Mouse (Mus musculus): Measurements from ENCODE around the gene Zc3h18. TPM values are rescaled to one million over a fixed set of nuclear protein-coding genes. Genes with fewer than 3 reads are reported as not detected.

Gene Zc3h18
- polyA plus RNA-seq, 1 experiment: 44.5 TPM

DNA sequence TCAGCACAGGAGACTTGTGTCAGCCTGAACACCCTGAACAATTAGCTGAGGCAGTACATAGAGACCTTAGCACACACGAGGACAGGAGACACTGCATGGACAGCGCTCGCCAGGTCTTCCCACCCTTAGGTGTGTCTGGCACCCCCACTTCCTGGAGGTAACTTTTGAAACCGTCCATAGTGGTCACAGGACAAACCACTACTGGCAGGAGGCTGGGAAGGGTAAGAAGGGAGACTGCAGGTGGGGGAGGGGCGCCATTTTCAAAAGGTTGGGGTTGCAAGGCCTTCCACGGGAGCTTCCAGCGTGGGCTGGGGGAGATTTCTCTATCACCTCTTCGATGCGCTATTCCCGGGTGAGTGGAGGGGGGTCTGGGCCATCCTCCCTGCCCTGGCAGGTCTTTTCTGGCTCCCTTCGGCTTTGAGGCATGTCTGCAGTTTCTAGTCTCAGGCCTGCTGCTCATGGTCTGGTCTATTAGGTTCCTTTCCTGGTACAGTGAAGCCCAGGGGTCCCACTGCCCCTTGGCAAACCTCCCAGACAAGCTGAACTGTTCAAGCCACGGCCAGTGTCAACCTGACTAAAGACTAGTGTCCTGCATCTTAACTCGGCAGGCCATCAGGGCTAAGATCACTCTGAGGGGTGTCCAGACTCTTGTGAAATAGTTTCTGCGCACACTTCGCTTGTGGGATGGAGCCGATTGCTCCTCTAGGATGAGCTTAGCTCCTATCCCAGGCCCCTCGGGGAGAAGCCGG lies 55.5 kb downstream of the Zc3h18 start:
- no peak overlapping the region for H3K27ac ChIP-seq (ENCODE audit: insufficient read depth, low read length)
- peak overlapping the region; percentile 70 for H3K4me3 ChIP-seq (ENCODE audit: insufficient read depth, low read length)
- no peak for TF ChIP-seq POLR2A (IDR thresholded peaks at IDR 0.05; ENCODE audit: low read depth, low read length)
- no peak for TF ChIP-seq CTCF (IDR thresholded peaks at IDR 0.05; ENCODE audit: borderline replicate concordance, insufficient read depth, low read length)
- no peaks in the 10 kb centered on the region for H3K4me1 ChIP-seq (ENCODE audit: control insufficient read depth, insufficient read depth, low read length)

DNA sequence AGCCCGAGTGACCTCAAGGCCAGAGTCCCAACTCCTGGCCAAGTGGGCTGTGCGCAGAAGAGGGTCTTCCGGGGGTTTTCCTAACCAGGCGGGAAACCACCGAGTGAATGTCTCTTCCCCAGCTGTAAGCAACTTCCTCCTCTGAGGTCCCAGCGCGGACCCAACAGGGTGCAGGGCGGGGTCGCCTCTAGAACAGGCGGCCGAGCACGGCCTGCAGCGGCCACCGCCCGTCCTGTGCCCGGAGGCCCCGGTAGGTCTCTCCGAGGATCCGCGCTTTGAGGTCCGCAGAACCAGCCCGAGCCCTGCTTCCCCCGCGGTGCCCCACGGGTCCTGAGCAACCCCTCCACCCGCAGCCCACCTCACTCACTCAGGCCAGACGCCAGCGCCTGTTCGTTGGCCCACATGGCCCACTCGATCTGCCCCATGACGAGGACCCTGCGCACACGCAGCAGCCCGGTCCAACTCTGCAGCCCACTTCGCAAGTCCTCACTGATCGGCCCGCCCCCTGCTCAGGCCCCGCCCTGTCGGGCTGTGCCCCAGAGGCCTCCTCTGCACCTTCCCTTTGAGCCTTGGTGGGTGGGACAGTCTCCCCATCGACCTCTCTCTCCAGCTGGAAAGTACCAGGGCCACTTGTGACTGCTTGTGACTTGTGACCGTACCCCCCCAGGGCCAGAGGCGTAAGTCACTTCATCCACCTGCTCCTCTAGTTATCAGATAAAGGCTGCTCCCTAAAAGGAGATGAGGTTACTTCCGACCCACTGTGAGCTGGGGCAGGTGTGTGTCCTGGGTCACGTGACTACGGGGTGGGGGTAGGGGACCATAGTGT lies 56.2 kb downstream of the Zc3h18 start, which contains the start of gene Cyba:
Gene Cyba, minus strand, starts transcription at position 488 of the 826 bp plus-strand sequence.
- Histone ChIP-seq H3K4me1 (ENCODE audit: control insufficient read depth, insufficient read depth, low read length) (no peaks in the 10 kb centered on the region), H3K27ac (ENCODE audit: insufficient read depth, low read length) (no peak within 1 kb of the TSS), H3K4me3 (ENCODE audit: insufficient read depth, low read length) (peak within 1 kb of the TSS; percentile 70)
- no peak for TF ChIP-seq CTCF (IDR thresholded peaks at IDR 0.05; ENCODE audit: borderline replicate concordance, insufficient read depth, low read length)
- TF ChIP-seq POLR2A (IDR thresholded peaks at IDR 0.05; ENCODE audit: low read depth, low read length): peak; percentile 93

DNA sequence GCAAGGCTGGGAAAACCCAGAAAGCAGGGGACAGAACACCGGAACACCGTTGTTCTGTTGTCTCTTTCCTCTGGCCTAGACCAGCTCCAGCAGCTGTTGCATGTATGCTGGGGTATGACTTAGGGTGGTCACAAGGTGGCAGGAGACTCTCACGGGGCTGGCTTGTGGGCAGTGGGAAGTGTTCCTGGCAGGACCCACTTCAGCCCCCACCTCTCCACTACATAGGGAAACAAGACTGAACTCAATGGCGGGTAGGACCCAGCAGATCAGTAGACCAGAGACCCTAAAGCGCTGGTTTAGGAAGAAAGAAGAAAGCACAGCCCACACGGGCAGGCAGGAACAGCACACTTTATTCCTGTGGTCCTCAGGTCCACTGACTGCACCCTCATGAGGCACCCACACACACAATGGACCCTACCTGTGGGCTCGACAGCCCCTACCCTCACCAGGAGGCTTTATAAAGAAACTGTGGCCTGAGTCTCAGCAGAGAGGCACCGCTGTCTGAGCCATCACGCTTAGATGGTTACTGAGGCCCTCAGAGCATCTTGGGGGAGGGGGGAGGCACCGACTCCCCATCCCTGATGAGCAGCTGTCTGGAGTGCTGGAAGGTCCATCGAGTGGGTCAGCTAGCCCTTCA lies 57.0 kb downstream of the Zc3h18 start:
- H3K4me1 ChIP-seq (ENCODE audit: control insufficient read depth, insufficient read depth, low read length): no peaks in the 10 kb centered on the region
- TF ChIP-seq CTCF (IDR thresholded peaks at IDR 0.05; ENCODE audit: borderline replicate concordance, insufficient read depth, low read length) (peak; percentile 12; the same call in 1 of the 2 replicates), POLR2A (IDR thresholded peaks at IDR 0.05; ENCODE audit: low read depth, low read length) (no peak)
- no peak overlapping the region for H3K27ac ChIP-seq (ENCODE audit: insufficient read depth, low read length)
- H3K4me3 ChIP-seq (ENCODE audit: insufficient read depth, low read length): no peak overlapping the region

DNA sequence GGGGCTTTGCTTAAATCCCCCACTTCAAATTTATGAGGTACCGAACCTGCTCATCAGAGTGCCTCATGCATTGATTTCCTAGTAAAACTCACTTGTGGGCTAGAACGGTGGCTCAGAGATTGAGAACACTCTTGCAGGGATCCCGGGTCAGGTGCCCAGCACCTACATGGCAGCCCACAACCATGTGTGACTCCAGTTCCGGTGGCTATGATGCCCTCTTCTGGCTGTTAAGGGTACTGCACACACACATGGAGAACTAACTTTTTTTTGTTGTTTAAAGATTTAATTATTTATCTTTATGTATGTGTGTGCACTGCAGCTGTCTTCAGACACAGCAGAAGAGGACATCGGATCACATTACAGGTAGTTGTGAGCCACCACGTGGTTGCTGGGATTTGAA lies 59.0 kb downstream of the Zc3h18 start:
- Histone ChIP-seq H3K4me1 (ENCODE audit: control insufficient read depth, insufficient read depth, low read length) (no peaks in the 10 kb centered on the region), H3K4me3 (ENCODE audit: insufficient read depth, low read length) (no peak overlapping the region), H3K27ac (ENCODE audit: insufficient read depth, low read length) (no peak overlapping the region)
- TF ChIP-seq CTCF (IDR thresholded peaks at IDR 0.05; ENCODE audit: borderline replicate concordance, insufficient read depth, low read length): peak; percentile 12; the same call in 1 of the 2 replicates
- no peak for TF ChIP-seq POLR2A (IDR thresholded peaks at IDR 0.05; ENCODE audit: low read depth, low read length)

GRCm38 (mm10) chr8:122436146-122436545 lies 59.7 kb downstream of the Zc3h18 start:
- TF ChIP-seq CTCF (IDR thresholded peaks at IDR 0.05; ENCODE audit: borderline replicate concordance, insufficient read depth, low read length): no peak
- no peak for TF ChIP-seq POLR2A (IDR thresholded peaks at IDR 0.05; ENCODE audit: low read depth, low read length)
- H3K4me1 ChIP-seq (ENCODE audit: control insufficient read depth, insufficient read depth, low read length): no peaks in the 10 kb centered on the region
- no peak overlapping the region for H3K4me3 ChIP-seq (ENCODE audit: insufficient read depth, low read length)
- no peak overlapping the region for H3K27ac ChIP-seq (ENCODE audit: insufficient read depth, low read length)

DNA sequence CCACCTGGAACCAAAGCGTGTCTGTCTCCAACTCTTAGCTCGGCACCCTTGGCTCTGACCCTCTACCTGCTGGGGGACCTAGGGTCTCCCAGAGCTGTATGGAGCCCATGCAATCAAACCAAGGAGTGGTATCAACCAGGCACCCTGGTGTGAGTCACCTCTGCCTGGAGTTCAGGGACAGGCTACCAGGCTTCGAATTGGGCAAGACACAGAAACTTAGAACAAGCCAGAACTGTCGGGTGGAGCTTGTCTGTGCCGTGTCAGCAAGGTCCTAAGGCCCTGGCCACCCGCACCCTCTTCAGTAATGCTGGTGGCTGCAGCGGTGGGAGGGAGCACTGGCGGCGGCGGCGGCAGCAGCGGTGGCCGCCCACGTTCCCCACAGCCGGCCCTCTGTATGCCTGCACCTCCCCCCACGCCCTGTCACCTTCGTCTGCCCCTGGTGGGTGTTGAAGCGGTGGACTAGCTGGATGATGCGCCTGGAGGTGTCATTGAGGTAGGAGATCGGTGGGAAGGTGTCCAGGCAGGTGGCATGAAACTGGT lies 60.2 kb downstream of the Zc3h18 start:
- no peak overlapping the region for H3K4me3 ChIP-seq (ENCODE audit: insufficient read depth, low read length)
- no peak for TF ChIP-seq POLR2A (IDR thresholded peaks at IDR 0.05; ENCODE audit: low read depth, low read length)
- no peak for TF ChIP-seq CTCF (IDR thresholded peaks at IDR 0.05; ENCODE audit: borderline replicate concordance, insufficient read depth, low read length)
- no peak overlapping the region for H3K27ac ChIP-seq (ENCODE audit: insufficient read depth, low read length)
- H3K4me1 ChIP-seq (ENCODE audit: control insufficient read depth, insufficient read depth, low read length): no peaks in the 10 kb centered on the region

DNA sequence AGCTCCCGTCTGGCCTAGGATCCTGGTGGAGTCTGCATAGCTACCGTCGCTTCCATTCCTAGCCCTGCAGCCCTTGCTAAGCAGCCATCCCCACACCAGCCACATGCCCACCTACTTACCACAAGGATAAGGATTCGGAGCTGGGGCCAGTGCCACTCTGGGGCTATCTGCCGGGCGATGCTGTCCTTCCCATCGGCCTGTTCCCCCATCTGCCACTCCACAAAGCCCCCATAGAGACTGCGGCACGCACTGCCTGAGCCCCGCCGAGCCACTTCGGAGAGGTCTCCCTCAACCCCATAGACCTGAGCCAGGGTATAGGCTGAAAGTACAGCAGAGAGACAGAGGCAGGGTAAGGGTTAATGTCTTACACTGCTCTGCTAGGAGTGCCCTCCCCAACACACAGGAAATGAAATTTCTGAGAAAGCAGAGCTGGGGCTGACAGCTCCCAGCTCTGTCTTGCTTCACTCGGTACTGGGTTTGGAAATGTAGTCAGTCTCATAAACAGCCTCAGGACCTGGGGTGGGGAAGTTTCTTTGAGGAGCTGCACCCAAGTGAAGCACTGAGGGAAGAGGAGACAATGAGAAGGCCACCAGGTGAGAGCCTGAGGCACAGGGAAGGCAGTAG lies 61.4 kb downstream of the Zc3h18 start:
- Histone ChIP-seq H3K4me1 (ENCODE audit: control insufficient read depth, insufficient read depth, low read length) (no peaks in the 10 kb centered on the region), H3K4me3 (ENCODE audit: insufficient read depth, low read length) (no peak overlapping the region), H3K27ac (ENCODE audit: insufficient read depth, low read length) (no peak overlapping the region)
- TF ChIP-seq POLR2A (IDR thresholded peaks at IDR 0.05; ENCODE audit: low read depth, low read length): no peak
- TF ChIP-seq CTCF (IDR thresholded peaks at IDR 0.05; ENCODE audit: borderline replicate concordance, insufficient read depth, low read length): no peak

GRCm38 (mm10) chr8:122439336-122439735 lies 62.9 kb downstream of the Zc3h18 start:
- Histone ChIP-seq H3K27ac (ENCODE audit: insufficient read depth, low read length) (no peak overlapping the region), H3K4me1 (ENCODE audit: control insufficient read depth, insufficient read depth, low read length) (no peaks in the 10 kb centered on the region), H3K4me3 (ENCODE audit: insufficient read depth, low read length) (no peak overlapping the region)
- TF ChIP-seq POLR2A (IDR thresholded peaks at IDR 0.05; ENCODE audit: low read depth, low read length) (no peak), CTCF (IDR thresholded peaks at IDR 0.05; ENCODE audit: borderline replicate concordance, insufficient read depth, low read length) (no peak)

DNA sequence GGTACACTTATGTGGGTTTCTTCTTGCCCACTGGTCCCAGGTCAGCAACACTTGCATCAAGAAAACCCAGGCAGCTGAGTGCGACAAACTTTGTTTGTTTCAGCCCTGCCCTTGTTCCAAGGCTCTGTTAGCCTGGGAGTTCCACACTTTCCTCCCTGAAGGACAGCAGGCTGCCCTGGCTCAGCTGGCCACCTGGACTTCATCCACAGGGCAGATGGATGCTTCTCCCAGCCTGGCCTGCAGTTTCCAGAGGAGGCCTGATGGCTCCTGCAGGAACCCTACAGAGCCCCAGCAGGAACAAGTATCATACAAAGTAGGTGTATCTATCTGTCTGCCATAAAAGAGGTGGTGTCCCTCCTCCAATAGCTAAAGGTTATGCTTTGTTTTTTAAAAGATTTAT lies 64.9 kb downstream of the Zc3h18 start:
- no peak overlapping the region for H3K27ac ChIP-seq (ENCODE audit: insufficient read depth, low read length)
- H3K4me1 ChIP-seq (ENCODE audit: control insufficient read depth, insufficient read depth, low read length): no peaks in the 10 kb centered on the region
- TF ChIP-seq CTCF (IDR thresholded peaks at IDR 0.05; ENCODE audit: borderline replicate concordance, insufficient read depth, low read length): no peak
- H3K4me3 ChIP-seq (ENCODE audit: insufficient read depth, low read length): no peak overlapping the region
